Mouse (Mus musculus) layer of hippocampus, adult 6 months (tissue): ENCODE results near the gene Denr. TPM values are rescaled to one million over a fixed set of nuclear protein-coding genes. Genes with fewer than 3 reads are reported as not detected.

Source experiments
- long read RNA-seq, 2 experiments: library from polyadenylated mRNA; unstranded; transcript quantifications; one replicate each; pipeline ENCODE4 v2.0.0; 2019 to 2020
- polyA plus RNA-seq: library from polyadenylated mRNA; unstranded; fragments of <200 nt; fragmentation: Nextera tagmentation; gene quantifications from 2 replicates; pipeline ENCODE4 v1.2.3, GENCODE M21; 2021

Gene Denr
- 116 and 120 TPM in 2 replicates for polyA plus RNA-seq
- long read RNA-seq, experiment 1, transcript Denr-201 (8 exons, 2,339 nt) = major isoform, 33 of 65 reads
- long read RNA-seq, experiment 1, partial matches to known transcripts = 17 of 65 reads
- long read RNA-seq, experiment 1, other reads (novel, unspliced or antisense) = 15 of 65 reads
- long read RNA-seq, experiment 2, transcript Denr-201 (8 exons, 2,339 nt) = major isoform, 63 of 81 reads
- long read RNA-seq, experiment 2, partial matches to known transcripts = 2 of 81 reads
- long read RNA-seq, experiment 2, other reads (novel, unspliced or antisense) = 12 of 81 reads

DNA sequence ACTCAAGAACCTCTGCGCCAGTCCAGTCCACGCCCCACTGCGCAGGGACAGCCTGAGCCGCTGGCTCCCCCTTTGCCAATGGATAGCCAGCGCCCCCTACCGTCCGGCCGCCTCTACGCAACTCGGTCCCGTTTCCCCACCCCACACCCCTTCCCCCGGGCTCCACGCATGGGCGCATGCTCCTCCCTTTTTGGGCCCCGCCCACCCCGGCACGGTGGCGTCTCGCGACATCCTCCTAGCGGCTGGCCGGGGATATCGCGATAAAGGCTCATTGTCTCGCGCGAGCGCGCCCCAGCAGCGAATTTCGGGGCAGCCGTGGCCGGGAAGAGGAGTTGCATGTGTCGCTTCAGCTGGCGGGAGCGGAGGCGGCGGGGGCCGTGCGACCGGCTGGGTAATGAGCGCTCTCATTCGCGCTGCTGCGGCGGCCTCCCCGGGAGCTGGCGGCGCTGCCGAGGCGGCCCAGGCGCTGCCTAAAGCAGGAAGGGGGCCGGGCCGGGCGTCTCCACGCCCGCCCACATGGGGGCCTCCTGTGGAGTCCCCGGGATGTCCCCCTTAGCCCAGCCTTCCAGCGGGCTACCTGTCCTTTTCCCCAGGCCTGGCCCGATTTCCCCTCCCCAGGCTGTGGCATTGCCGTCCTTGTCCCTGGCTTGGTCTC is at the start of gene Denr:
TSS of gene Denr (plus strand) at position 200 of the 655 bp plus-strand sequence.

DNA sequence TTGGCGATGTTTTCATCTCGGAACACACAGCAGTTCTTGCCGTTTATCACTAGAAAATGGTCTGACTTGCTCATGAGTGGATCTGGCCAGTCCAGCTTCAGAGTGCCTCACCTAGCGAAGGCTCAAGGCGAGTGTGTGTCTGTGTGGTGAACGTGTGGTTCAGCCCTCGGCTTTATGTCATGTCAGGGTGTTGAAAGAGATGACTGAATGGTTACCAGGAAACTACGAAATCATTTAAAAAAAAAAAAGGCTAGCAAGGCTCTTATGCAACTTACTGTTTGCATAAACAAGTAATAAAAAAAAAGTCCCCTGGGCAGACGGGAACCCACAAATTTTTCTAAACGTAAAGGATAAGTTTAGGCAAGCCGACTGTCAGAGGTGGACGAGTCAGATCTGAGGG is 41.6 kb upstream of the Denr start, which contains the start of gene Hcar2:
TSS of gene Hcar2 (minus strand) at position 135 of the 400 bp plus-strand sequence.

DNA sequence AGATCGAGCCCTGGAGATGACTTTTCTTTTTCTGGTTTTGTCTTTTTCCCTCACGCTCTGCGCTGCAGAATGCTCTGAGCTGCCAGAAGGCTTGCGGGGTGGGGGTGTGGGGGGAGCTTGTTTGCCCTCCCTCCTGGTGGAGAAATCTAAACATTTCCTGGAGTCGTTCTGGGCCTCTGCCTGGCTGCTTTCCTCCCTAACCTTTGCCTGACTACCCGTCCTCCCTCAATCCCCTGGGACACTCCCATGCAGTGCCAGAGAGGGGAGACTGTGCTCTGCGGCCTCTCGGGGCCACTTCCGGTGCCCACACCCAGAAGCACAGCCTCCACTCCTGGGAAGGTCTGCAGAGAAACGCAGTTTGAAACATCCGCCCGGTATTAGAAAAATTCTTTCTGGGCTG is 27.0 kb upstream of the Denr start, which contains the start of gene Hcar1:
TSS of gene Hcar1 (minus strand) at position 93 of the 400 bp plus-strand sequence.

DNA sequence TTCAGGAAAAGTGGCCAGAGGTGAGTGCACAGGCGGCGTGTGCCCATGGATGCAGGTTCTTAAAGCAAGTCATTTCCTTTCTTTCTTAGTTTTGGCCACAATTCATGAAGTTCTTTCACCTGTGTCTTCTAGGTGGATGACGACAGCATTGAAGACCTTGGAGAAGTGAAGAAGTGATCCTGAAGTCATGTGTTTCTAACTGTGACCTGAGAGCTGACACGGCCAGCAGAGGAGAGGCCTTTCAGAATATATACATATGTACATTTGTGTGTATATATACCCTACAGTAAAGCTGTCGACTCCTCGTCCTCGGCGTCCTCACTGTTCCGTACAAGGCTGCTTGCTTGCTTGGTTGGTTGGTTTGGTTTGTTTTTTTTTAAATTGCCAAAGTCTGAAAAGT is 20.1 kb downstream of the Denr start, which contains the start of gene Gm43518:
TSS of gene Gm43518 (plus strand) at position 301 of the 400 bp plus-strand sequence.

DNA sequence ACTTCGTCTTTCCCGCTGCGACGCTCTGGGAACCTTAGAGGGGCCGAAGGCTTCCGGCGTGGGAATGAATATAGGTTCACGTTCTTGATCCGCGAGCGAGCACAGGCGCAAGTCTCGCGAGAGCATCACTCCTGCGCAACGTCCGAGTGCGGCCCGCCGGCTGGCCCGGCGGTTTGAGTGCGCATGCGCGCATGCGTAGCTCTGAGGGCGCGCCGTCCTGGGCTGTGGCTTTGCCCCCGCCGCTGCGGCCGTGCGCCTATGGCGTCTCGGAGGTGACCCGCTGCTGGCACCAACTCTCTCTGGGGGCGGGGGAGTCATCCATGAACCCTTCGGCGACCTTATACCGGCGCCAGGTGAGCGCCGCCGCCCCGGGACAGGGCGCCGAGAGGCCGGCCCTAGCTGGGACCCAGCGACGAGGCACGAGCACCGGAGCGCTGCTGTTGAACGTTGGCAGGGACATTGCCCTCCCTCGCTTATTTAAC is 23.6 kb downstream of the Denr start, which contains the start of gene Ccdc62:
TSS of gene Ccdc62 (plus strand) at position 172 of the 482 bp plus-strand sequence.

DNA sequence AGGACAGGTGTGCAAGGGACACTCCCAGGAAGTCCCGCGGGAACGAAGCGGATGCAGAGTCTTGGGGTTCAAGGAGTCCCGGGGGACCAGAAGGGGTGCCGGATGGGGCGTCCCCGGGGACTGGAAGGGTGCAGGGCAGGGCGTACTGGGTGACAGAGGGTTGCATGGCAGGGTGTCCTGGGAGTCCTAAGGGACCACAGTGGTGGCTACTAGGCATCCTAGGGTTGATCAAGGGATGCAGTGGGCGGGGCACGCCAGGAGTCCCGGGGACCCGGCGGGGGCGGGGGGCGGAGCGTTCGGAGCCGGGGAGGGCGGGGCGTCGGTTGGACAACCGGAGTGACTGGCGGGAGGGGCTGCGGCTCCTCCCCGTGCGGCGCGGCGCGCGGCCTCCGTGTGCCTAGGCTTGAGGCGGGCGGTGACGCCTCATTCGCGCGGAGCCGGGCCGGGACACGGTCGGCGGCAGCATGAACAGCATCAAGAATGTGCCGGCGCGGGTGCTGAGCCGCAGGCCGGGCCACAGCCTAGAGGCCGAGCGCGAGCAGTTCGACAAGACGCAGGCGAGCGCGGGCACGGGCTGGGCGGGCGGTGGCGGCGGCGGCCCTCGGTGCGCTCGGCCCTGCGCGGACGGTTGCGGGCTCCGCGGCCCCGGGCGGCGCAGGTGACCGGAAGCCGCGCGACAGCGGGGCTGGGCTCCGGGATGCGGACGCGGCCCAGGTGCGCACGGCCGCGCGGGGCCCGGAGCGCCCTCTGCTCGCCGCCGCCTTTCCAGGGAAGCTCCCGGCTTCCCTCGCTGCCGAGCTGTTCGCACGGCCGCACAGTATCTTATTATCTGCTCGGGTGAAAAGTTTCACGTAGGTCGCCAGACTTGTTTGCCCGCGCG is 66.6 kb downstream of the Denr start, which contains the start of gene Hip1r:
TSS of gene Hip1r (plus strand) at position 330 of the 880 bp plus-strand sequence.

Other genes with a start within 250 kb of the Denr start
- 36.4 and 38.3 TPM in 2 replicates for gene Clip1, start 222.6 kb upstream of the Denr start, polyA plus RNA-seq
- 16.1 and 16.5 TPM in 2 replicates for gene Zcchc8, start 186.1 kb upstream of the Denr start, polyA plus RNA-seq
- 46.1 and 57.6 TPM in 2 replicates for gene Rsrc2, start 157.8 kb upstream of the Denr start, polyA plus RNA-seq
- gene Kntc1, start 157.5 kb upstream of the Denr start, polyA plus RNA-seq = 1.7 TPM in 2 replicates
- 0.16 TPM in 1 of 2 replicates, not detected in the other for gene Hcar2, start 41.7 kb upstream of the Denr start, polyA plus RNA-seq
- 0.19 and 0.45 TPM in 2 replicates for gene Hcar1, start 27.2 kb upstream of the Denr start, polyA plus RNA-seq
- gene Gm43518, start 20.2 kb downstream of the Denr start, polyA plus RNA-seq = not detected in 2 replicates
- 2.7 and 3.8 TPM in 2 replicates for gene Ccdc62, start 23.5 kb downstream of the Denr start, polyA plus RNA-seq
- 7.7 and 7.9 TPM in 2 replicates for gene Hip1r, start 66.5 kb downstream of the Denr start, polyA plus RNA-seq
- 13.2 and 14.9 TPM in 2 replicates for gene Vps37b, start 125.1 kb downstream of the Denr start, polyA plus RNA-seq
- 21.3 and 22.5 TPM in 2 replicates for gene Abcb9, start 188.6 kb downstream of the Denr start, polyA plus RNA-seq
- gene Ogfod2, start 205.1 kb downstream of the Denr start, polyA plus RNA-seq = 49.9 and 51.2 TPM in 2 replicates
- 108 and 119 TPM in 2 replicates for gene Arl6ip4, start 208.9 kb downstream of the Denr start, polyA plus RNA-seq